Mouse (Mus musculus) cortical plate, adult 2 months (tissue): ENCODE measurements around the gene Sh2b1.

ENCODE experiments used
- CTCF ChIP-seq: fragments of 200-500 bp; IDR thresholded peaks from 2 replicates; pipeline ENCODE4 v1.5.1; 2011; ENCODE audit warnings: mild to moderate bottlenecking, control low read depth, low read length; ENCODE audit not compliant: insufficient read depth; ENCODE audit errors: extremely low read depth
- POLR2A ChIP-seq: fragments of 200-500 bp; IDR thresholded peaks from 2 replicates; pipeline ENCODE4 v1.6.1; 2011; ENCODE audit warnings: mild to moderate bottlenecking, low read length, control low read depth; ENCODE audit not compliant: insufficient read depth; ENCODE audit errors: extremely low read depth

DNA sequence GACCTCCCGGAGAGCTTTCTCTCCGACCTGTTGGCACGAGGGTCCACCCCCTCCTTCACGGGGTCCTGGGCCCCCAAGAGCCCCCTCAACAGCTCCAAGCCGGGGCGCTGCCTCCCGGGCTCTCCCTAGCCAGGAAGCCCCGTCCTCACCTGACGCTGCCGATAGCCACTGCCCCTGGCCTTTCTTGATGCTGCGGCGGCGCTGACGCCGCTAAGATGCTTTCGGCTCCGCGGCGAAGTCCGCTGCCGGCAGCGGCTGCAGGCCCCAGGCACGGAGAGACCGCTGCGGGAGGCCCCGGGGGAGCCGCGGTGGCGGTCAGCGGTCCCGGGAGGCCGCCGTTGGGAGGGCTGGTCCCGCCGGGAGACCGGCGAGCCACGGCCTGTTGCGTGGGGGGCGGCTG is 27.5 kb upstream of the Sh2b1 start:
- TF ChIP-seq CTCF (no peak), POLR2A (no peak)
